In genomic region chr13:99093269-99093668, GRCm38 (mm10) we compare ENCODE assay signal across 7 mouse cellular contexts.
DNase-seq lines count a peak whose midpoint lies in the region; ATAC-seq lines count a peak whose summit lies in the region.

No protein-coding gene starts in this region.

- WGBS in intestine, embryonic 16.5 days, result 12% methylated on average over 9 of the region's 9 CpGs
- 13% methylated on average over 9 of the region's 9 CpGs for WGBS in midbrain, embryonic 12.5 days

- no peak overlapping the region for H3K4me3 ChIP-seq in intestine, embryonic 16.5 days (ENCODE audit: low read length)
- no peak overlapping the region for H3K4me3 ChIP-seq in midbrain, embryonic 12.5 days

- H3K9ac ChIP-seq in intestine, embryonic 16.5 days (ENCODE audit: low read depth, low read length), result no peak overlapping the region
- no peak overlapping the region for H3K9ac ChIP-seq in midbrain, embryonic 12.5 days (replicated peaks)

- H3K9me3 ChIP-seq in intestine, embryonic 16.5 days (ENCODE audit: control insufficient read depth, low read length), result no peaks in the 10 kb centered on the region
- no peaks in the 10 kb centered on the region for H3K9me3 ChIP-seq in midbrain, embryonic 12.5 days

- H3K4me2 ChIP-seq in intestine, embryonic 16.5 days (ENCODE audit: low read depth, low read length), result no peak overlapping the region
- no peak overlapping the region for H3K4me2 ChIP-seq in midbrain, embryonic 12.5 days (replicated peaks)

- intact Hi-C loops in left cerebral cortex, postnatal 4 days (cut with DNase I), result no loop called here

- H3K36me3 ChIP-seq in intestine, embryonic 16.5 days (ENCODE audit: control insufficient read depth, insufficient read depth, low read length), result no peaks in the 10 kb centered on the region
- no peaks in the 10 kb centered on the region for H3K36me3 ChIP-seq in midbrain, embryonic 12.5 days

- peaks cover 12% of the 10 kb centered on the region for H3K4me1 ChIP-seq in intestine, embryonic 16.5 days (ENCODE audit: control insufficient read depth, insufficient read depth, low read length)
- peaks cover 19% of the 10 kb centered on the region for H3K4me1 ChIP-seq in midbrain, embryonic 12.5 days

- DNase-seq in adrenal gland, adult 8-10 months, result peak; percentile 69
- peak; percentile 65 for DNase-seq in embryo, embryonic 9.5 days (ENCODE audit: extremely low spot score)
- peak; percentile 55 for DNase-seq in gonadal fat pad, adult 2 months (ENCODE audit: low read depth)
- peak; percentile 65 for DNase-seq in left cerebral cortex, postnatal 4 days
- peak; percentile 63 for DNase-seq in skeletal muscle tissue, adult 2 months (ENCODE audit: low read depth, low spot score)

- ATAC-seq in intestine, embryonic 16.5 days, result peak; percentile 88
- ATAC-seq in midbrain, embryonic 12.5 days (ENCODE audit: low FRiP score, low read depth), result peak; percentile 88

- H3K27ac ChIP-seq in intestine, embryonic 16.5 days (ENCODE audit: low read length), result no peak overlapping the region
- H3K27ac ChIP-seq in midbrain, embryonic 12.5 days (replicated peaks), result peak overlapping the region; percentile 35; the same call in 1 of the 2 replicates

- no peaks in the 10 kb centered on the region for H3K27me3 ChIP-seq in intestine, embryonic 16.5 days (replicated peaks; ENCODE audit: control insufficient read depth, insufficient read depth, low read length)
- H3K27me3 ChIP-seq in midbrain, embryonic 12.5 days, result no peaks in the 10 kb centered on the region
